Mouse (Mus musculus) right cerebral cortex, postnatal 4 days (tissue): ENCODE data around the gene Fam227a.
A peak's percentile ranks its signal among the peaks of the same experiment; 100 is the strongest.

Experiments used
- DNase-seq: peaks from one replicate; pipeline ENCODE4 v3.0.0-alpha.2; 2022

Fam227a gene

DNA sequence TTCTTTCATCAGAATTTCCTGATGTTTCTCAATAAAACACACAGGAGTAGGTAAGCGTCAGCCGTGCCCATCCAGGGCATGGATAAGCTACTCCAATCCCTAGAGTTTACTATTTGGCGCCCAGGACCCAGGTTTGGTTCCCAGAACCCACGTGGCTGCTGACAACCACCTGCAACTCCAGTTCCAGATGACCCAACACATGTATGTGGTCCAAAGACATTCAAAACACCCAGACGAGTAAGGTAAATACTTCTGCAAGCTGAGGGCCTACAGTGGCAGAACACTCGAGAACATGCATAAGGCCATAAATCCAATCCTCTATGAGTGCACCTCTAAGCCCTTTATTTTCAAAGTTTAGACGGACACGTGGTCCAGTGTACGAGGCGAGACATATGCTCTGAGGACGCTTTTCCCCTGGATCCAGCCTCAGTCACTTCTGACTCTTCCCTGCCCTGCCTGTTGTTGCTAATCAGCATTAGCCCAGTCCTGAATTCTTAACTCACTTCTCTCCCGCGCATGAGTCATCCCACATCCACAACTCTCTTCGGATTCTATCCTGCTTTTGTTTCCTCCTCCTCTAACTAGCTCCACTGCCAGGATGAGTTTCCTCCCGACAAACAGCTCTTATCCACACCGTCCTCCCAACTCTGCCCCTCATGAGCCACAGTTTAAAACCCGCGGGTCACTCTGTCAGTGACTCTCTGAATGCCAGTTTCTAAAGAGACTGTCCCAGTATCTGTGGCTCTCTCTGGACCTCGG is 25.1 kb upstream of the Fam227a start:
- no peak for DNase-seq

GRCm38 (mm10) chr15:79683146-79683545 is 24.4 kb upstream of the Fam227a start:
- DNase-seq, result no peak

- no peak for DNase-seq
These were observed 23.2 kb upstream of the Fam227a start for GRCm38 (mm10) chr15:79681973-79682372.

GRCm38 (mm10) chr15:79677936-79678335 is 19.2 kb upstream of the Fam227a start:
- DNase-seq, result no peak

- DNase-seq, result peak; percentile 35
These were observed 13.1 kb upstream of the Fam227a start for GRCm38 (mm10) chr15:79671828-79672348.

- no peak for DNase-seq
These were observed 12.2 kb upstream of the Fam227a start for GRCm38 (mm10) chr15:79670972-79671299.

DNA sequence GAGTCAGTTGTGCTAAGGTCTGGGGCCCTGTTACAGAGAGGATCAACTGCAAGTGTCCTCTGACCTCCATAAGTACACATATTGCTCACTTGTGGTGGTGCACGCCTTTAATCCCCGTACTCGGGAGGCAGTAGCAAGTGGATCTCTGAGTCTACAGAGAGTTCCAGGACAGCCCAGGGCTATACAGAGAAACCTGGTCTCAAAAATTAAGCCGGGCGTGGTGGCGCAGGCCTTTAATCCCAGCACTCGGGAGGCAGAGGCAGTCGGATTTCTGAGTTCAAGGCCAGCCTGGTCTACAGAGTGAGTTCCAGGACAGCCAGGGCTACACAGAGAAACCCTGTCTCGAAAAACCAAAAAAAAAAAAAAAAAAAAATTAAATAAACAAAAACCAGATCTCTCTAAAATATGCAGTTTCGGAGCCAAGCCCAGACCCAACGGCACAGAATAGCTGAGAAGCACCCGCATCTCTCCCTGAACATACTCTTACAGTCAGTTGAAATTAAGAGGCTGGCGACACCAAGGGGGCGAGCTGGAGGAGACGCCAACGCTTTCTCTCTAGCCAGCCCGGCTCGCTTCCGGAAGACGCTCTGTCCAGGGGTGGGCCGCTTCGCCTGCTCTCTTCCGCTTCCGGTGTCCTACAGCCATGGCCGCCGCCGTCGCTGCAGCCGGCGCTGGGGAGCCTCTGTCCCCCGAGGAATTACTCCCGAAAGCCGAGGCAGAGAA is 11.7 kb upstream of the Fam227a start, which contains the start of gene Tomm22:
Tomm22 (plus strand) TSS at position 613 of the 723 bp plus-strand sequence.
- DNase-seq, result peak; percentile 85

DNA sequence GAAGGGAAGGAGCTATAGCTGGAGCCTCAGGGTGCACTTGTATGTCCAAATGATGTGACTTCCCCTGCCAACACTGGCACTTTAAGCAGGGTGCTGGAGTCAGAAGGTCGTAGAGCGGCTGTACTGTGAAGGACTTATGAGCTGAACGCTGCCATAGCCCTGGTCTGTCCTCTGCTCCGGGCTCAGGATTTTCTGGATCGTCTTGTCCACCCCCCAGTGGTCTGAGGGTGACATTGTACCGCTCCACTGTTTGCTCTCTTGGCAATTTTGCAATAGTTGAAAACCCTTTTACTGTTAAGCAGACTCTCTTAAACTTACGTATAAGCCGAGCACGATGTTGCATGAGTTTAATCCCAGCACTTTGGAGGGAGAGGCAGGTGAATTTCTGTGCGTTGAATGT is 10.4 kb upstream of the Fam227a start:
- no peak for DNase-seq

GRCm38 (mm10) chr15:79664666-79665065 is 5.9 kb upstream of the Fam227a start:
- DNase-seq, result no peak

DNA sequence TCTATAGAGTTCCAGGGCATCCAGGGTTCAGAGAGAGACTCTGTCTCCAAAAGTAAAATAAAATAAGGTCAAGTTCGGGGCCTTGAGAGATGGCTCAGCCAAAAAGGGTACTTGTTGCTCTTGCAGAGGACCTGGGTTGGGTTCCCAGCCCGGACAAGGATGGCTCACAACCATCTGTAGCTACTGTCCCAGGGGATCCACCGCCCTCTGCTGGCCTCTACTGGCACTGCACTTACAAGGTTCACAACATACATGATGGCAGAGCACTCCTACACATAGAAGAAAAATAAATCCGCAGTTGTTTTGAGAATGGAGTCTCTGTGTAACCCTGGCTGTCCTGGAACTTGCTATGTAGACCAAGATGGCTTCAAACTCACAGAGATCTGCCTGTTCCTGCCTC is 3.1 kb upstream of the Fam227a start:
- DNase-seq, result peak; percentile 34

- DNase-seq, result peak; percentile 91
These were observed 772 bp downstream of the Fam227a start for GRCm38 (mm10) chr15:79657837-79658530.

GRCm38 (mm10) chr15:79656451-79656850 is 2.3 kb downstream of the Fam227a start:
- DNase-seq, result no peak

DNA sequence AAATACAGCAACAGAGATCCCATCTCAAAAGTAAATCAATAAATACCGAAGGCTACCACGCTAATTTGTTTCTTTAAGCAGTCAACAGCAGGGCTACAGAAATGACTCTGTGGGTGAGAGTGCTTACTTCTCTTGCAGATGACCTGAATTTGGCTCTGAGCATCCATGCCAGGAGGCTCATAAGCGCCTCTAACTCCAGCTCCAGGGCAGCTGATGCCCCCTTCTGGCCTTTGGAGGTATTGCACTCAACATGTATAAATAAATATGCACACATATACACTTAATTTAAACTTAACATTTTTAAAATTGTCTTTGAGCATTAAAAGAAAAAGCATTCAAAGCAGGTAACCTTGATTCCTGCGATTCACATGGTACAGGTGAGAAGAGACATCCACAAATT is 7.3 kb downstream of the Fam227a start:
- peak; percentile 30 for DNase-seq

DNA sequence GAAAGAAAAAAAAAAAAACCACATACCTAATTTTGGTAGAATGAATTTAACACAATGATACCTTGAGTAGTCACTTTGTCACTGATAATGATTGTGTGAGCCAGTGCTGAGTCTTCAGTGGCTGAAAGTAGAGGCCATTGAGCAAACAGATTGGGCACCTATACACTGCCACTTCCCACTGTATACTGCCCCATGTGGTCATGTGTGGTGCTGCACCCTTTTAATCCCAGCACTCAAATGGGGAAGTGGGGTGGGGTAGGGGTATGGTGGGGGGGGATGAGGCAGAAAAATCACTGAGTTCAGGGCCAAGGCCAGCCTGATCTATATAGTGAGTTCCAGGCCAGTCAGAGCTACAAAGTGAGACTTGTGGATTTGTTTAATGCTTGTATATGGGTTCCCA is 8.2 kb downstream of the Fam227a start:
- peak; percentile 54 for DNase-seq

DNA sequence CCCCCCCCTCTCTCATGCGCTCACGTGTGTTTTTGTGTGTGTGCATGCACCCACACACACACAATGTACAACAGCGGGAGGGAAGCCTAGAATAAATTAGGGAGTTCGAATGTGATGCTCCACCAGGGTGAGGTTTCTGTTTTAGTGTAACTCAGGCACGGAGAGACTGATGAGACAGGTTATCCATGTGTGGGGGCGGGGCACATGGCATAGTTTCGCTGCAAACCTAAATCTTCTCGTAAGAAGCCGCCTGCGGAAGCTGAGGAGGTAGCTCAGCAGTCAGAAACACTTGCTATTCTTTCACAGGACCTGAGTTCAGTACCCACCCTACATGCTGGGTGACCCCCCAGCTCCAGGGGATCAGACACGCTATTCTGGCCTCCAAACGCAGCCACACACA is 10.6 kb downstream of the Fam227a start:
- DNase-seq, result no peak

DNA sequence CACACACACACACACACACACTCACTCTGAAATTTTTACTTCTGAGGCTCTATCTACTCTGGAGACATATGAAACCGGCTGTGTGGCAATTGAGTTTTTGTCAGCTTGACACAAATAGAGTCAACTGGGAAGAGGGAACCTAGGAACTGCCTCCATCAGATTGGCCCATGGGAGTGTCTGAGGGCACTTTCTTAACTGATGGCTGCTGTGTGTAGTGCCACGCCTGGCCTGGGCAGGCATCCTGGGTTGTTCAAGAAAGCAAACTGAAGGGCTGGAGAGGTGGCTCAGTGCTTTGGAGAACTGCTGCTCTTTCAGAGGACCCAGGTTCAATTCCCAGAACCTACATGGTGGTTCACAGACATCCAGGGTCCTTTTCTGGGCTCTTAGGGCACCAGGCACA is 13.3 kb downstream of the Fam227a start:
- DNase-seq, result no peak

GRCm38 (mm10) chr15:79641135-79641817 is 17.5 kb downstream of the Fam227a start:
- DNase-seq, result no peak

DNA sequence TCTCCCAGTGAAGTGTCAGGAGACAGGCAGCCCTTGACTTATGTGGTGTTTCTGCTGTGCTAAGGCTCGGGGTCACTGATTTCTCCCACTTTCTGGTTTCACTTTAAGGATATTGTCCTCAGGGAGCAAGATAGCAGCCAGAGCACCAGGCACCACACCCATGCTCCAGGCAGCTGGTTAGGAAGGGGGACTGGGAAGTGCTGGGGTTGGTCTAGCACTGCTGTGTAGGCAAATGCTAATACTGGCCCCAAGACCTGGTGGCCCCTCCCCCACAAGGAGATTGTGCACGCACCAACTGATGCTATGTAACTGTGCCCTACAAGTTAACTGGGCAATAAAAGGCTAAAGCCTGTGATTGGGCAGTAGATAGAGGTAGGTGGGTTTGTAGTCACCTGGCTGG is 28.3 kb downstream of the Fam227a start:
- DNase-seq, result no peak

- DNase-seq, result no peak
These were observed 38.9 kb downstream of the Fam227a start for GRCm38 (mm10) chr15:79619770-79620414.

DNA sequence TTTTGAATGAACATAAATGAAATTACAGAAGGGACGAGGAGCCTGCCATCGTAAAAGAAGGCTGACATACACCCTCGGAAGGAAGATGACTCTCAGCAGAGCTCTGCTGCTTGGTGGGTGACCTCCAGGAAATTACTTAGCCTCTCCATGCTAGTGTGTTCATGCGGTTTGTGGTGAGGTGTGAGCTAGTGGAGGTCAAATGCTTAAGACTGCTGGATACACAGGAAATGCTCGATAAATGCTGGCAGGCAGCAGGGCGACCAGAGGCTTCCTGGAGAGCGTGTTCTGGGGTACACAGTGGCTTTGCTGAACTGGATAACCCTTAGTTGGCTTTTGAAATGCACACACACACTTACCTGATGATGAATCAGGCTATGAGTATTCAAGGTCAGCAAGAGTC is 40.3 kb downstream of the Fam227a start:
- no peak for DNase-seq

- no peak for DNase-seq
These were observed 41.6 kb downstream of the Fam227a start for GRCm38 (mm10) chr15:79617135-79617534.

GRCm38 (mm10) chr15:79616729-79617128 is 42.0 kb downstream of the Fam227a start:
- no peak for DNase-seq
